Mouse (Mus musculus): ENCODE results near the gene Klhl2.

The Klhl2 gene

GRCm38 (mm10) chr8:64849897-64850541, at the start of gene Klhl2:
Gene Klhl2, minus strand, starts transcription at chr8:64850017.
- DNase-seq (ENCODE audit: low spot score), result peak; percentile 75

DNA sequence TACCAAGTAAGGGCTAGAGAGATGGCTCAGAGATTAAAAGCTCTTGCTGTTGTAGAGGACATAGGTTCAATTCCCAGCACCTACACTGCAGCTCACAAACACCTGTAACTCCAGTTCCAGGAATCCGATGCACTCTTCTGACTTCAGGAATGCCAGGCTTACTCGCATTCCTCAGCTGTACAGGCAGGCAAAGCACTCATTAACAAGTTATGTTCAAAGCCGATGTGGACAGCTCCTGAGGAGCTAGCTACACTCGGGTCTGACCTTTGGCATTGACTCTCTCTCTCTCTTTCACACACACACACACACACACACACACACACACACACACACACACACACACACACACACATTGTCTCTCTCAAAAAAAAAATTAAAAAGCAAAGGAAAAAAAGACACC, 48.9 kb upstream of the Klhl2 start:
- peak; percentile 42 for DNase-seq (ENCODE audit: low spot score)

DNA sequence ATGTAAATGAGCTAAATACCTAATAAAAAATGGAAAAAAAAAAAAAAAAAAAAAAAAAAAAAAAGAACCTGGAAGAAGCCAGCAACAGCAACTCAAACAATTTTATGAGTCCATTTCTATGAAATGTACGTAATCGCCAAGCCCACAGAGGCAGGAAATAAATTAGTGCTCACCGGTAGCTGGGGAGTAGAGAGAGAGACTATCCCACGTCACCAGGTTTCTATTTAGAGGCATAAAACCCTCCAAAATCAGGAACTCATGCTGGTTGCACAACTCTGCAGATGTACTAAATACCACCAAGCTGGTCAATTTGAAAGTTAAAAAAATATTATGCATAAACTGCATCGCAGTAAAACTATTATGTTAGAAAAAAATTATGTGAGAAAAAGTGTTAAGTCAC, 46.9 kb upstream of the Klhl2 start:
- no peak for DNase-seq (ENCODE audit: low spot score)

- DNase-seq (ENCODE audit: low spot score), result no peak
These were observed 30.9 kb upstream of the Klhl2 start for GRCm38 (mm10) chr8:64880619-64881200.

DNA sequence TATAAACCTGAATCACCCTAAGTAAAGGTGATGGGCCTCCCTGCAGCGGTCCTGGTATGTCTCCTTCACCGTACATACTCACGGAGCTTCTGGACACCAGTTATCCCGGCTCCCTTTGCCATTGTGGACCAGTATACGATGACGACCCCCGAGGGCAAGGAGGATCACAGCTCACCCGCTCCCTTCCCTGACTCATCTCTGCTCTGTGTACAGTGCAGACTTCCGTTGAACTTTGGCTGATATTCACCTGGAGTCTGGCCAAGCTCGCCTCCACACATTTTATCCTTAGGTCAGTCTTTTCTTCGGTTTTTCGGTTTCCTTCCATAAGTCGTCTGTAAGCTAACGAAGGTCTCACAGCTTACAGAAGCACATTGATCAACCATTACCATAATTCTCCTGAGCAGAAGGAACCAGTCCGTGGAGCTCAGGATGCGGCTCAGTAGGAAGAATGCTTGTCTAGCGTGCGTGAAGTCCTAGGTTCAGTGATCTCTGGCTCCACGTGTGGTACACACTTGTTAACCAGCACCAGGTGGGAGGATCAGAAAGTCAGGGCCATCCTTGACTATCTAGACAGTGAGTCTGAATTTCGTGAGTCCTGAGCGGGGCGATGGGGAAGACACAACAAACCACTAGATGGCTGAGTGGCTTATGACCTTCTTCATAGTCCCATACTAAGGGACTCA, 28.0 kb upstream of the Klhl2 start:
- DNase-seq (ENCODE audit: low spot score), result no peak

GRCm38 (mm10) chr8:64871469-64872165, 21.8 kb upstream of the Klhl2 start:
- no peak for DNase-seq (ENCODE audit: low spot score)

DNA sequence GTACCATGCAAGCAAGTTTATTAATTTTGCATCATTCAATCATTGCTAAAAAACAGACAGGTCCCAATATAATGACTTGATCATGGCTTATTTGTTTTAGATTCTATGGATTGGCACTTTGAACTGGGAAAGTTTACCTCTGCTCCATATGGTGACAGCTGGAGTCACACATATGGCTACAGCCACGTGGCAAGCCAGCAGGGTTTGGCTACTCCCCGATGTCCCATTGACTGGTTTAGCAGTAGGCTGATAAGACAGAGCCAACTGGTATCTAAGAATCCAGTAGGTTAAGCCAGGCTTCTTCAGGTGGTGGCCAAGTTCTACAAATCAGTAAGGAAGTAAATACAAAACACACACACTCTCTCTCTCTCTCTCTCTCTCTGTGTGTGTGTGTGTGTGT, 20.4 kb upstream of the Klhl2 start:
- no peak for DNase-seq (ENCODE audit: low spot score)

- peak; percentile 47 for DNase-seq (ENCODE audit: low spot score)
These were observed 523 bp downstream of the Klhl2 start for GRCm38 (mm10) chr8:64849091-64849896.

- DNase-seq (ENCODE audit: low spot score), result no peak
These were observed 1.5 kb downstream of the Klhl2 start for GRCm38 (mm10) chr8:64848245-64848785.

DNA sequence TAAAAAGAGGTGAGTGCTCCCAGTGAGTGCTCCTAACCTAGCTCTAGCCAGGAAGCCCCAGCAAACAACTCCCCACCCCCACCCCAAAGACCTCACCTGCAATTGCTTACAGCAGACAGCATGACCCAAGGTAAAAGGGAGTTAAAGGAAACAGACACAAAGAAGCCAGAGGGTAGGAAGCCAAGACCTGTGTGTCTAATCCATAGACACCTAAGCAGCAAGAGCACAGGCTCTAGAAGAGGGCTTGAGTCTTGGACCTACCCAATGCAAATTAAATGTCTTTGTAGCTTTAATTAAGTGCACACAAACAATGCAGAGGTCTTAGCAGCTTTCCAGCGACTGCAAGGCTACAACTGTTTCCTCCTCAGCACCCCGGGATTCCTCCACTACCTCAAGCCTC, 2.2 kb downstream of the Klhl2 start:
- no peak for DNase-seq (ENCODE audit: low spot score)

- DNase-seq (ENCODE audit: low spot score), result no peak
These were observed 2.6 kb downstream of the Klhl2 start for GRCm38 (mm10) chr8:64847241-64847640.

DNA sequence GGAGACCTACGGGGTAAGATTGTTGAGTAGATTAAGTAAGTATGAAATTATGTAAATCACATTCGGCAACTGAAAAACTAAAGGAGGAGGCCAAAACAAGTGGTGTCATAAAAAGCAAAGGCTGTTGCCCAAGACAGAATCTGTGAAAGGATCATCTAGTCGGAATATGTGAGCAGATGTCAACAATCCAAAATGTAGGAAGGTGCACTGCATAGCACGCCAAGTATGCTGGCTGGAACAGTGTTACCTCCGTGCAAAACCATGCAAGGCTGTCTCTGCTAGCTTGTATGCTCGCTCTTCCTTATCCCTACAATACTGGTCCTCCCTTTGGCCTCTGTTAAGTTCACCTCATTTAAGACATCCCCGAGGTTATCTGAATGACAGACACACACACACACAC, 4.5 kb downstream of the Klhl2 start:
- DNase-seq (ENCODE audit: low spot score), result no peak

- no peak for DNase-seq (ENCODE audit: low spot score)
These were observed 5.8 kb downstream of the Klhl2 start for GRCm38 (mm10) chr8:64844043-64844481.

GRCm38 (mm10) chr8:64843168-64843567, 6.6 kb downstream of the Klhl2 start:
- DNase-seq (ENCODE audit: low spot score), result no peak

DNA sequence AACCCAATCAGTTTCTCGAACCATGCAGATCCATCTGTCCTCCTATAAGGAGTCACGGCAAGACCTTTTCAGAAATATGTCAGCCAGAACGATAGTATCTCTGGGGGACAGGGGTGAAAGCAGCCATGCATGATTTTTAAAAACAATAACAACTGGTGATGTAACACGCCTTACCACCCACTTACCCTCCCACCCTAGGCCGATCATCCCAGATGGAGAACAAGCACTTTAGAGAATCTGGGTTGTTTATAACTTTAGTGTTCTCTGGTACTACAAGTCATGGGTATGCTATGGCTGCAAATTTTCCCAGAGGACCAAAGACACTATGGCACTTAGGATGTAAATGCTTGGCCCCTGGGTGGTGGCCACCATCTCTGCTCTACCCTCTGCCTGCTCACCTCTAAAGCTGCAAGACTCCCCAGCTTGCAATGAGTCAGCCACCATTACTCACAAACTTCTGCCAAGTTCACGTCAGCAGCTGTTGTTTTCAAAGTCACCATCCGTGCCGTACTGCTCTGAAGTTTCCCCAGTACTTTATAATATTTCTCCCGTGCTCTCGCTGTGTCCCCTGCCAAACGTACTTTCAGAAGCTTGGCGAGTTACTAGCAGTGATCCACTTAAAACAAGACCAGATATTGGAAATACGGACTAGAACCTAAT, 7.9 kb downstream of the Klhl2 start:
- DNase-seq (ENCODE audit: low spot score), result no peak

- no peak for DNase-seq (ENCODE audit: low spot score)
These were observed 10.2 kb downstream of the Klhl2 start for GRCm38 (mm10) chr8:64839628-64840027.

- DNase-seq (ENCODE audit: low spot score), result no peak
These were observed 14.2 kb downstream of the Klhl2 start for GRCm38 (mm10) chr8:64835475-64836122.

DNA sequence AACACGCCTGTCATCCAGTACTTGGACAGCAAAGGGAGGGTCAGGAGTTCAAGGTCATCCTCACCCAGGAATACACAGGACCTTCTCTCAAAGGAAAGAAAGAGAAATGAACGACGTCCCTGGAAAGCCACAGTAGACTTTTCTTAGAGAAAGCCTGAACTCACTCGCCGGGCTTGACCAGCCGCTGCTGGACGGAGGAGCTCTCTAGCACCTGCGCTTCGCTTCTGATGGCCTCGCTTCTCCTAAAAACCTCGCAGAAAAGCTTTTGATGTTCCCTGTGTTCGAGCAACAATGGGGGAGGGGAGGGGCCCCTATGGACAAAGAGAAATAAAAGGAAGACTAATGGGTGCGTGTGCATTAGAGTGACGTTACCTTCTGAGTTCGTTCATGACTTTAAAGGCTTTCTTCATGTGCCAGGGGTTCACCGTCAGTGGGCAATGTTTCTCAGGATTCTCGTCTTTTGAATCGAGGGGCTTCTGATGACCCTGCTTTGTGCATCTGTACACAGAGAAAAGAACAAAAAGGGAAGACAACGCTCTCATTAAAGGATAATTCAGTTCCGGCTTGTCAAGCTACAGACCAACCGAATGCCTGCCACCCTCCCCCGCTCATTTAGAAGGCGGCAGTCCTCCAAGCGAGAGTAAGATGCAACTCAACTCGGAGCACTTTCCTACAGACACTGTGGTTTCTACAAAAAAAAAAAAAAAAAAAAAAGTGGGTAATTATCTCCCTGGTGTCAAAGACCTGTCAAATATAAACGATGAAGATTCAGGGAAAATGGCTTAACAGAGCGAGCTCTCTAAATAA, 15.5 kb downstream of the Klhl2 start:
- DNase-seq (ENCODE audit: low spot score), result peak; percentile 54

- no peak for DNase-seq (ENCODE audit: low spot score)
These were observed 17.2 kb downstream of the Klhl2 start for GRCm38 (mm10) chr8:64832581-64833135.

Data from embryo, embryonic 10 days (tissue).